In the genomic region with DNA sequence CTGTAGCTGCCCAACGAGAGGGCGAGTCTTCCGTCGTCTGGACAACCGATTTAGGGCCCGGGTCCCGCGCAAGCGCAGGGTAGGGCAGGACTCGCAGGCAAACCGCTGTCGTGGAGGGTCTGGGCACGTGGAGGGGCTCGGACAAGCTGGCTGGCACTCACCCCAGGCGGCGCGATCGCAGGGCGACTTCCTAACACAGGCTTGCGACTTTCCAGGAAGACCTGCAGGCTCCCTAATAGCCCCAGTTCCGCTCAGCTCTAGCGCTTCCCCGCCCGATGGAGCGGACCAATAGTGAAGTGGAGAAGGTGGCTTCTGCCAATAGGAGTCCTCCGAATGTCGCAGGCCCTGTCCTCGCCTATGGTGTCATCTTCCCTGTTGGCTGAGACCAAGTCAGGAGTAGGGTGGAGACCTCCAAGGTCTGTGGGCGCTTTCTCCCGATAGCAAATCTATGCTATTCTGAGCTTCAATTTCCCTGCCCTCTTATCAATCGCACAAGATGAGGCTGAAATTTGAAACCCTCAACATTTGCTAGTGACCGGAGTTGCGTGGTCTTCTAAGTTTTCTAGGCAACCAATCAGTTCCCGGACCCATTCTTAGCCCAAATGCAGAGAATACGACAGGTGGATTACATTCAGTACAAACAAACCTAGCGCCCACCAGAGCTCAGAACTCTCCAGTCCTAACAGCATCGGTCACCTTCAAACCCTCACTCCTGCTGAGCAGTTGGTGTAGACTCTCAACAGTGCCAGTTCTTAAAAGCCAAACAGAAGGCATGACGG, we compare ENCODE assay signal across 1 mouse cellular context.
A peak's percentile ranks its signal among the peaks of the same experiment; 100 is the strongest.
TF ChIP-seq lines count a peak whose summit lies in the region.

No protein-coding gene starts in this region.

TF ChIP-seq in CH12.LX, 34 proteins besides CTCF, POLR2A, EP300 and RAD21:
- TF ChIP-seq TCF12 (IDR thresholded peaks at IDR 0.05; ENCODE audit: low read depth, low read length) (peak; percentile 42; the same call in 1 of the 2 replicates), JUND (conservative IDR thresholded peaks at IDR 0.05; ENCODE audit: low read depth, low read length) (no peak), MEF2A (IDR thresholded peaks at IDR 0.05; ENCODE audit: borderline replicate concordance, low read depth, low read length) (no peak), HCFC1 (IDR thresholded peaks at IDR 0.05; ENCODE audit: low read depth, low read length) (no peak; the same call in 1 of the 2 replicates), NRF1 (IDR thresholded peaks at IDR 0.05; ENCODE audit: low read depth, low read length) (peak; percentile 75), POLR2AphosphoS2 (IDR thresholded peaks at IDR 0.05; ENCODE audit: low read depth, low read length) (0 out of 2 replicates have a peak, but pooled peaks have one; percentile 29), ZC3H11A (IDR thresholded peaks at IDR 0.05; ENCODE audit: low read depth, low read length) (no peak), MAX (IDR thresholded peaks at IDR 0.05; ENCODE audit: low read length) (0 out of 2 replicates have a peak, but pooled peaks have one; percentile 18), JUN (IDR thresholded peaks at IDR 0.05; ENCODE audit: insufficient read depth, low read depth, low read length) (no peak), MAZ (IDR thresholded peaks at IDR 0.05; ENCODE audit: low read depth, low read length) (no peak), USF2 (conservative IDR thresholded peaks at IDR 0.05; ENCODE audit: low read depth, low read length) (no peak), MXI1 (IDR thresholded peaks at IDR 0.05; ENCODE audit: low read depth, low read length) (peak; percentile 34; the same call in 1 of the 2 replicates), SIN3A (IDR thresholded peaks at IDR 0.05; ENCODE audit: low read length) (peak; percentile 50), UBTF (IDR thresholded peaks at IDR 0.05; ENCODE audit: low read depth, low read length) (no peak), ZKSCAN1 (IDR thresholded peaks at IDR 0.05; ENCODE audit: borderline replicate concordance, low read depth, low read length) (no peak), CHD2 (IDR thresholded peaks at IDR 0.05; ENCODE audit: low read length) (peak; percentile 50; the same call in 1 of the 2 replicates), BHLHE40 (IDR thresholded peaks at IDR 0.05; ENCODE audit: low read depth, low read length) (no peak), PAX5 (IDR thresholded peaks at IDR 0.05; ENCODE audit: low read length) (no peak), CHD1 (IDR thresholded peaks at IDR 0.05; ENCODE audit: low read depth, low read length) (no peak), RCOR1 (conservative IDR thresholded peaks at IDR 0.05; ENCODE audit: low read depth, low read length) (no peak), IRF4 (IDR thresholded peaks at IDR 0.05; ENCODE audit: low read depth, low read length) (0 out of 2 replicates have a peak, but pooled peaks have one; percentile 37), MAFK (IDR thresholded peaks at IDR 0.05; ENCODE audit: insufficient replicate concordance, low read length) (no peak), MYC (IDR thresholded peaks at IDR 0.05; ENCODE audit: low read depth, low read length) (0 out of 2 replicates have a peak, but pooled peaks have one; percentile 10), TBP (conservative IDR thresholded peaks at IDR 0.05; ENCODE audit: low read depth, low read length) (no peak; the same call in 1 of the 2 replicates), ELF1 (IDR thresholded peaks at IDR 0.05; ENCODE audit: low read depth, low read length) (peak; percentile 81), KAT2A (IDR thresholded peaks at IDR 0.05; ENCODE audit: insufficient replicate concordance, low read length) (0 out of 2 replicates have a peak, but pooled peaks have one; percentile 15), ETS1 (conservative IDR thresholded peaks at IDR 0.05; ENCODE audit: low read depth, low read length) (no peak), ZNF384 (IDR thresholded peaks at IDR 0.05; ENCODE audit: low read depth, low read length) (no peak), ZMIZ1 (IDR thresholded peaks at IDR 0.05; ENCODE audit: low read depth, low read length) (peak; percentile 73), GABPA (IDR thresholded peaks at IDR 0.05; ENCODE audit: insufficient replicate concordance, low read depth, low read length) (no peak), NELFE (IDR thresholded peaks at IDR 0.05; ENCODE audit: low read depth, low read length) (peak; percentile 81), SMC3 (IDR thresholded peaks at IDR 0.05; ENCODE audit: low read depth, low read length) (no peak), USF1 (IDR thresholded peaks at IDR 0.05; ENCODE audit: low read depth, low read length) (no peak), E2F4 (IDR thresholded peaks at IDR 0.05; ENCODE audit: insufficient replicate concordance, low read depth, low read length) (no peak)
